Mouse (Mus musculus): ENCODE measurements around the gene Gm6309.
"Not testable (repeated sequence)": the region's sequence is repeated elsewhere in the genome, so short reads cannot be mapped to it uniquely, and the experiment has no call there.

DNA sequence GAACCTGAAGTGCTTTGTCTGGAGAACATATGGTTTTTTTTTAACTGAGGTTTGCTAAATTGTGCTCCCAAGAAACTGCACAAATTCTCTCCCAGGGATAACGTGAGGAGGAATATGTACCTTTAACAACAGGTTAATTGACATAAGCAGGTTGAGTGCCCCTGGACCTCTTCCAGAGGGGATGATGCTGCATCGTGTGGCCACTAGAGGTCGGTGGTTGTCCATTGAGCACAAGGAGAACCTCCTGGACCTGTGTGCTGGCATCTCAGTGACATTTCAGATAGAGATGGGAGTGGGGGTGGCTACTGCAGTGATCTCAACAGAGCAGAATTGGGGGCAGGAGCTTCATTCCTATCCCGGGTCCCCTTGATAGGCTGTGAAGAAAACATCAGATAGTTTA lies 2.2 kb upstream of the Gm6309 start:
- peak; percentile 68 for TF ChIP-seq CTCF (IDR thresholded peaks at IDR 0.05; ENCODE audit: low read depth, low read length)
- TF ChIP-seq POLR2A (IDR thresholded peaks at IDR 0.05; ENCODE audit: extremely low read depth, insufficient read depth, low read length), result not testable (repeated sequence)
